Mouse (Mus musculus) embryonic facial prominence, embryonic 12.5 days (tissue): ENCODE measurements around the gene Rtn4. TPM values are rescaled to one million over a fixed set of nuclear protein-coding genes. Genes with fewer than 3 reads are reported as not detected.

Source experiments
- ATAC-seq: fragments of 200-750 bp; cut with Nextera tagmentation; 2 replicates; pipeline ENCODE4 v1.8.0; 2017; ENCODE audit not compliant: insufficient number of reproducible peaks, insufficient read depth, low FRiP score, low TSS enrichment
- H3K27ac ChIP-seq: fragments of 300-500 bp; sonication (generic); 2 replicates; pipeline ENCODE4 v1.5.1; 2016; ENCODE audit warnings: mild to moderate bottlenecking
- H3K27me3 ChIP-seq: fragments of 300-500 bp; sonication (generic); 2 replicates; pipeline ENCODE4 v1.6.1; 2016; ENCODE audit warnings: mild to moderate bottlenecking, moderate library complexity
- H3K36me3 ChIP-seq: fragments of 300-500 bp; sonication (generic); 2 replicates; pipeline ENCODE4 v1.6.1; 2016; ENCODE audit warnings: mild to moderate bottlenecking
- H3K4me1 ChIP-seq: fragments of 300-500 bp; sonication (generic); 2 replicates; pipeline ENCODE4 v1.6.1; 2016
- H3K4me2 ChIP-seq: fragments of 300-500 bp; sonication (generic); replicated peaks from 2 replicates; pipeline ENCODE4 v1.6.1; 2016; ENCODE audit warnings: mild to moderate bottlenecking, moderate library complexity
- H3K4me3 ChIP-seq: fragments of 300-500 bp; sonication (generic); 2 replicates; pipeline ENCODE4 v1.5.1; 2016; ENCODE audit warnings: mild to moderate bottlenecking
- H3K9ac ChIP-seq: fragments of 300-500 bp; sonication (generic); 2 replicates; pipeline ENCODE4 v1.6.1; 2016; ENCODE audit warnings: mild to moderate bottlenecking, moderate library complexity
- H3K9me3 ChIP-seq: fragments of 300-500 bp; sonication (generic); 2 replicates; pipeline ENCODE4 v1.6.1; 2016; ENCODE audit warnings: mild to moderate bottlenecking, moderate library complexity
- WGBS: fragments of 180-500 bp; shearing (Covaris S2); methylation state at CpG from one replicate; pipeline ENCODE4 v1.1.7; 2016; 5-methylcytosine and 5-hydroxymethylcytosine counted together
- polyA plus RNA-seq: library from polyadenylated mRNA; unstranded; fragments of >200 nt; fragmentation: Nextera tagmentation; extraction: Ambion mirVana; gene quantifications from 2 replicates; pipeline ENCODE4 v1.2.1, GENCODE M21; 2016

Gene Rtn4
- polyA plus RNA-seq, 1 experiment from 2014 or later: 92.4 TPM

DNA sequence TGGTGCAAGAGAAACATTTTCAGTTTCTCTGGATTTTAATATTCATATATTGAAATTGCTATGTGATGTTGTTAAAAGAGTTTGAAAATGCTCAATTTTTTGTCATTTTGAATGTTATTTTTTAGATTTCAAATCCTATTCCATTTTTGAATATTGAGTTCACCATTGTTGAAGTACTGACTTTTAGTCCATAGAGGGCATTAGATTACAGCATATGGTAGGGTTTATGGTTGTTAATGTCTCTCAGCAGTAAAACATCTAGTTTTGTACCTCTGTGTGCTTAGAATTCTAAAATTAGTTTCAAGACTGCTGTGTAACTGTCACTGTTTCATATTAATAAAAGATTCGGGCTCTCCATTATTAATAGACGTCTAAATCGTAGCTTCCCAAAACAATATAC lies 22.8 kb downstream of the Rtn4 start:
- H3K4me2 ChIP-seq: no peak overlapping the region
- no peaks in the 10 kb centered on the region for H3K9me3 ChIP-seq
- H3K9ac ChIP-seq: no peak overlapping the region
- ATAC-seq: no peak
- WGBS: 89% methylated on average over 3 of the region's 3 CpGs
- peaks cover 8% of the 10 kb centered on the region for H3K4me1 ChIP-seq
- H3K36me3 ChIP-seq: peaks cover 7% of the 10 kb centered on the region
- no peak overlapping the region for H3K4me3 ChIP-seq
- no peak overlapping the region for H3K27ac ChIP-seq
- no peaks in the 10 kb centered on the region for H3K27me3 ChIP-seq

DNA sequence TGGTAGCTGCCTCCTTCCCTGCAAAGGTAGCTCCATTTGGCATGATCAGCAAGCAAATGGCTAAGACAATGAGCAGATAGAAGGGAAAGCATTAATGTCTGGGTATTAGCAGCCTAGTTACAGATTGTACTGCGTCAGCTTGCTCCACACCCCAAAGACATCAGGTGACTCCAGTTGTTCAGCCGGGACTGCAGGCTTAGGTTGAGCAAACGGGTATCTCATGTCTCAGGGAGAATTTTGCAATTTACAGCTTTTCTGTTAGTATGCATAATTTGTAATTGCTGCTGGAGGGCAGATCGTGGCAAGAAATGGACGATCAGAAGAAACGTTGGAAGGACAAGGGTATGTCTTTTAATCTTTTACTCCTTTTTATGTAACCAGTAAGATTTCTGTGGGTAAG lies 25.8 kb downstream of the Rtn4 start:
- H3K9ac ChIP-seq: no peak overlapping the region
- 37% methylated on average over 6 of the region's 6 CpGs for WGBS
- H3K9me3 ChIP-seq: no peaks in the 10 kb centered on the region
- H3K27ac ChIP-seq: peak overlapping the region; percentile 54
- H3K36me3 ChIP-seq: no peaks in the 10 kb centered on the region
- no peak overlapping the region for H3K4me3 ChIP-seq
- H3K4me1 ChIP-seq: peaks cover 8% of the 10 kb centered on the region
- no peak for ATAC-seq
- H3K4me2 ChIP-seq: 0 out of 2 replicates have a peak overlapping the region, but pooled peaks have one; percentile 5
- no peaks in the 10 kb centered on the region for H3K27me3 ChIP-seq

DNA sequence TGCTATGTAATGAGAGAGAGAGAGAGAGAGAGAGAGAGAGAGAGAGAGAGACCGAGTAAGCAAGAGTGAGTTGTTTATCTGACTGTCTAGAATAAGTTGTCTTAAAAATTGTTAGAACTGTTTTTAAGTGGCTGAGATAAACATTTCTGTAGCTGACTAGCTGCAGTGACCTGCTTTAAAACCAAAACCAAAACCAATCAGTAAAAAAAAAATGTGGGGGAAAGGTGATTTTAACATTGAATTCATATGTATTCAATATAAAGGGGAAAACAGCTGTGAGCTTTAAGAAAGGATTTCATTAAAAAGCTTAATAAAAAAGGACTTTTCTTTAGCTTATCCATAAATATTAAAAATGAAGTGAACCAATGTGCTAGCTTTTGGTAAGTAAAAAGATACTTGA lies 26.9 kb downstream of the Rtn4 start:
- H3K4me3 ChIP-seq: no peak overlapping the region
- ATAC-seq: no peak
- 68% methylated on average over 1 of the region's 1 CpGs for WGBS

DNA sequence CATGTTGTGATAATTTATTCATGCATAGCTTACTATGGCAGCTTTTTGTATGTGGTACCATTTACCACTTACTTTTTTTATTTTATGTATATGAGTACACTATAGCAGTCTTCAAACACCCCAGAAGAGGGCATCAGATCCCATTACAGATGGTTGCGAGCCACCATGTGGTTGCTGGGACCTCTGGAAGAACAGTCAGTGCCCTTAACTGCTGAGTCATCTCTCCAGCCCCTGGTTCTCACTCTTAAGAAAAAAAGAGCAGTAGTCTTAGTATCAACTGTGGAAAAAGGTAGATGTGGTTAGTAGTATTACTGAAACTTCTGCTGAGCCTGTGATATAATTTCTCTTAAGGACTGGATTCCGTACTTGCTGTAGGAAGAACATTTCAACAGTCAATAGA lies 31.5 kb downstream of the Rtn4 start:
- Histone ChIP-seq H3K4me1 (no peaks in the 10 kb centered on the region), H3K9ac (no peak overlapping the region), H3K36me3 (no peaks in the 10 kb centered on the region), H3K9me3 (no peaks in the 10 kb centered on the region), H3K27me3 (no peaks in the 10 kb centered on the region), H3K4me2 (no peak overlapping the region), H3K27ac (no peak overlapping the region), H3K4me3 (no peak overlapping the region)
- no peak for ATAC-seq
- WGBS: 90% methylated on average over 2 of the region's 2 CpGs

More for the DNA sequence above, 26.9 kb downstream of the Rtn4 start:
- Histone ChIP-seq H3K9me3 (no peaks in the 10 kb centered on the region), H3K36me3 (no peaks in the 10 kb centered on the region), H3K9ac (no peak overlapping the region), H3K27ac (no peak overlapping the region), H3K4me1 (peaks cover 8% of the 10 kb centered on the region), H3K27me3 (no peaks in the 10 kb centered on the region), H3K4me2 (no peak overlapping the region)

DNA sequence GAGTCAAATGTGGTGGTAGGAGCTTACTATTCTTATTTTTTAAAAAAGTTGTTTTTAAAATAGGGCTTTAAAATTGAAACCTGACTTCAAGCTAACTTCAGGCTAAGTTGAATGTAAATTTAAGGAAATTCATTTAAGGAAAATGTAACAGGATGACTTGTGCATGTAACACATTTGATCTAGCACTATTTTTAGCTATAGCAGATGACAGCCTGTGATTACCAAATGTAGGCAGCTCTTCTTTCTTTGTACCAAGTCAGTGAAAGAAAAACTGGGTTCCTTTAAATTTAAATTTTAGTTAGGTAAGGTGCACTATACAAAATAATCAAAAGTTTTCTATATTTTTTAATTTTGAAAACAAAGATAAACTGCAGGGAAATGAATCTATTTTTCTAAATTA lies 32.4 kb downstream of the Rtn4 start:
- Histone ChIP-seq H3K4me2 (no peak overlapping the region), H3K9ac (no peak overlapping the region), H3K9me3 (no peaks in the 10 kb centered on the region), H3K36me3 (no peaks in the 10 kb centered on the region), H3K27me3 (no peaks in the 10 kb centered on the region), H3K27ac (no peak overlapping the region), H3K4me3 (no peak overlapping the region), H3K4me1 (no peaks in the 10 kb centered on the region)
- ATAC-seq: no peak

DNA sequence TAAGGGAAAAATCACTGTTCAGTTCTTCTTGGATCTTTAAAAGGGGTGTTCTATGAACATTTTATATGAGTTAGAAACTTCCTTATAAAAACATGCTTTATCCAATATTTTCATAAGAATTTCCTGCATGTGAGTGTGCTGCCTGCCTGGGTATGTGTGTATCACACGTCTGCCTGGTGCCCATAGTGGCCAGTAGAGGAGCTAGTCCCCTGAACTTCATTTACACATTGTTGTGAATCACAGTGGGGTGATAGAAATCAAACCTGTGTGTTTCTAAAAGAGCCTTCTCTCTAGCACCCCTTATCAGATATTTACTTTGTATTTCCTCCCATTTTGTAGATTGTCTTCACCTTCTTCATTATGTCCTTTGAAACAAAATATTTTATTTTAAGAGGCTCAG lies 32.9 kb downstream of the Rtn4 start:
- Histone ChIP-seq H3K4me1 (no peaks in the 10 kb centered on the region), H3K36me3 (no peaks in the 10 kb centered on the region), H3K27ac (no peak overlapping the region), H3K27me3 (no peaks in the 10 kb centered on the region), H3K9me3 (no peaks in the 10 kb centered on the region), H3K9ac (no peak overlapping the region), H3K4me3 (no peak overlapping the region), H3K4me2 (no peak overlapping the region)
- no peak for ATAC-seq
- WGBS: 70% methylated on average over 1 of the region's 1 CpGs

DNA sequence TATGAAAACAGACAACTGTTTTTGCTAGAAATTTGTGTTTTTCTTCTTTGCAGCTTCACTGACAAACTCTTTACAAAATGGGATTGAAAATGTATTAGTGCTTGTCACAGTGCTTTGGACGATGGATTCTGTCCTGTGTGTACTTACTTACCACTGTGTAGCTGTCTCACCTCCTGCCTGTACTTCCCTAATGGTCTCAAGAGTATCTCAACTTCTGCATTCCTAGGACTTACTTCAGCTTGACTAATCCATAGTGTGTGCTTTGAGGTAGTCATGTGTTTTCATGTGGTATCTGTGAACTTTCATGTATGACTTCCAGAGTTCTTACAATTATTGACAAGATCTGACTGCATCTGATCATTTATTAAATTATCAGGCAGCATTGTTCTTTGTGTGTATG lies 35.2 kb downstream of the Rtn4 start:
- no peaks in the 10 kb centered on the region for H3K4me1 ChIP-seq
- H3K27ac ChIP-seq: no peak overlapping the region
- H3K27me3 ChIP-seq: no peaks in the 10 kb centered on the region
- H3K36me3 ChIP-seq: no peaks in the 10 kb centered on the region
- no peak overlapping the region for H3K4me3 ChIP-seq
- 74% methylated on average over 1 of the region's 1 CpGs for WGBS
- no peak overlapping the region for H3K4me2 ChIP-seq
- no peak overlapping the region for H3K9ac ChIP-seq
- H3K9me3 ChIP-seq: no peaks in the 10 kb centered on the region
- no peak for ATAC-seq

DNA sequence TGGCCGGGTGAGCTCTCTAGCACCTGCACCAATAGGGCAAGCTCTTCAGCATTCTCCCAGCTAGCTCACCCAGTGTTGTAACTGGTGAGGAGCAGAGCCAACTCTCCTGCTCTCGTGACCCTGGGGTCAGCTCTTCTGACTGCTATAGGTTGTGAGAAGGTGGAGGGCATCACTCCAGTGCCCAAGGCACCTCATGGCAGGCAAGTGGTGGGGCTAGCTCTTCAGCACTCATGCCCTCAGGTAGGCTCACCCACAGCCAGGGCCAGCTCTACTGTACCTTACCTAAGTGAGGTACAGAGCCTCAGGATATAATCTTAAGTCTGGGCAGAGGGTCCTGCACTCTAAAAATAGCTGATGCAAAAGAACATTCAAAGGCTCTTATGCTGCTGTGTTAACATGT lies 47.0 kb downstream of the Rtn4 start:
- Histone ChIP-seq H3K4me3 (no peak overlapping the region), H3K36me3 (peaks cover 21% of the 10 kb centered on the region), H3K4me2 (no peak overlapping the region), H3K9ac (no peak overlapping the region), H3K27me3 (no peaks in the 10 kb centered on the region), H3K9me3 (no peaks in the 10 kb centered on the region), H3K27ac (no peak overlapping the region), H3K4me1 (no peaks in the 10 kb centered on the region)
- 98% methylated on average over 2 of the region's 2 CpGs for WGBS
- no peak for ATAC-seq

DNA sequence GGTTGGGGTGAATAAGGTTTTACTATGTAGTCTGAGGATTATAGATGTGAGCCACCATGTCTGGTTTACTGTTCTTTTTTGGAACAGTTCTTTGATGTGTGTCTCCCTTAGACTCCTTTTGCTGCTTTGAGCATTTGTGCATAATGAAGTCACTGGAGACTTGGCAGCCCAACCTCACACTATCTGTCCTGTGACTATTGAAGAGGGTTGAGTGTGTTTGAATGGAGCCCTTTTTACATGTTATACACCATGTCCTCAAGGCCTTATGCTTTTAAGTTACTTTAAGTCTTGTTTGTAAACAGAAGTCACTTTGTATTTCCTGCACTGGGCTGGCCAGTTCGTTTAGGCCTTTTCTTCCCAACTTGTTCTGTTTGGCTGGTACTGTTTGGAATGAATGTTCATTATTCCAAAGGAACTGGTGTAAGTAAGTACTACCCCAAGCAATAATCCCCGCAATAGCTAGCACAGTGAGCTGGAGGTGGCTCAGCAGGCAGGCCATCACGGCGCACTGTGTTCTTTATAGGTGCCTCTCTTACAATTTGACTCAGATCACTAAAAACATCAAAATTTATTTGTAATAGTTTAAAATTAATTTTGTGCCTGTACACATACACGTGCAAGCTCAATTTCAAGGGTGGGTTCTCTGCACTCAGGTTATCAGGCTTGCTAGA lies 52.1 kb downstream of the Rtn4 start:
- no peak overlapping the region for H3K27ac ChIP-seq
- no peak for ATAC-seq
- no peak overlapping the region for H3K9ac ChIP-seq
- H3K4me3 ChIP-seq: no peak overlapping the region
- WGBS: 92% methylated on average over 5 of the region's 5 CpGs
- no peak overlapping the region for H3K4me2 ChIP-seq
- H3K36me3 ChIP-seq: peaks cover 32% of the 10 kb centered on the region
- H3K27me3 ChIP-seq: no peaks in the 10 kb centered on the region
- no peaks in the 10 kb centered on the region for H3K4me1 ChIP-seq
- H3K9me3 ChIP-seq: no peaks in the 10 kb centered on the region

DNA sequence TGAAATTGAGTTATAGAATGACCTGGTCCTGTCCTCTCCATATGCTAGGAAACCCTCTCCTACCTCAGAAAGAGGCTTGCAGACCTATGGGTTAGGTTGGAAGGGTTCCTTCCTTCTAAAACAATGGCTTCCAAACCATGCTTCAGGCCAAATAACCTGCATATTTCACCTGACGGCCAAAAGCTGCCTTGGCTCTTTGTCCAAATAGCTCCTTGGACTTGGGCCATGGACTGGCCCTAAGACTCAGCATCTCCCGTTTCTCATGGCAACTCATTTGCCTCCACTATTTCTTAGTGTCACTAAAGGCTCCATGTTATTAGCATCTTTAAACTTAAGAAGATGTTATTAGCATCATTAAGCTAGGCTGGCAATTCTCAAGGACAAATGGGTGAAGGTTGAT lies 52.8 kb downstream of the Rtn4 start:
- no peak for ATAC-seq
- Histone ChIP-seq H3K27ac (no peak overlapping the region), H3K9me3 (no peaks in the 10 kb centered on the region), H3K4me1 (no peaks in the 10 kb centered on the region), H3K36me3 (peaks cover 32% of the 10 kb centered on the region), H3K27me3 (no peaks in the 10 kb centered on the region), H3K9ac (no peak overlapping the region), H3K4me2 (no peak overlapping the region), H3K4me3 (no peak overlapping the region)
- WGBS: 86% methylated on average over 2 of the region's 2 CpGs

DNA sequence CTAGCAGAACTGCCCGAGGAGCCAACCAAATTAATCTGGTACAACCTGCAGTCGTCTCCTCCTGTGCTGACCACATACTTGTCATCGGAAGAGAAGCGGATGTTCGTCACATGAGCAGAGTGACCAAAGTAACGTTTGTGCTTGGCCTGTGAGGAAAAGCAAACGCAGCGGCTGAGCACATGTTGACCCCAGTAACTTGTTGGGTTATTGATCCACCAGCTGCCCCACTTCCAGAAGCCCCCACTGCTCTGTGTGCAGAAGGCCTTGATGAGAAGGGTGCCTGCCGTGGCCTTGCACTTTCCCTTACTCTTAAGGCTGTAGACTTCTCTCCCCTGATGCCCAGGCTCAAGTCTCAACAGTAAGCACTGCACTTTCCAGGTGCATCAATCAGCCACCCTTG lies 53.5 kb downstream of the Rtn4 start:
- no peaks in the 10 kb centered on the region for H3K9me3 ChIP-seq
- H3K27me3 ChIP-seq: no peaks in the 10 kb centered on the region
- ATAC-seq: no peak
- no peak overlapping the region for H3K4me2 ChIP-seq
- no peaks in the 10 kb centered on the region for H3K4me1 ChIP-seq
- H3K9ac ChIP-seq: no peak overlapping the region
- WGBS: 91% methylated on average over 9 of the region's 9 CpGs
- H3K4me3 ChIP-seq: no peak overlapping the region
- peaks cover 32% of the 10 kb centered on the region for H3K36me3 ChIP-seq
- no peak overlapping the region for H3K27ac ChIP-seq

DNA sequence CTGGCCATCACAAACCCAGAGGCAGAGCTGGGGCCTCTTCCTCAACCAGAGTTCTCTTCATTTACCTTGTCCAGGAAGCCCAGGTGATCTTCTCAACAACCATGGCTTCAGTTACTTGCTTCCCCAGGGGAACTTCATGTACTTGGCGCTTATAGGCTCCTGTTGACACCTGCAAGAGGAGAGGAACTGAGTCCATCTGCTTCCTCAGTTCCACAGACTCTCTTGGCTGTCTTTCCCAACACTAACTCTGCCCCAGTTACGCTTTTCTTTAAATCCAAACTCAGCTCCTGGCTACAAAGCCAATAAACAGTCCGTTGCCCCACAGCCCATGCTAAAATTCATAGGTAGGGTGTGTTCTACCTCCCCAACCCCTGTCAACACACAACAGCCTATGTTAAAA lies 54.6 kb downstream of the Rtn4 start:
- Histone ChIP-seq H3K4me1 (no peaks in the 10 kb centered on the region), H3K9ac (no peak overlapping the region), H3K27me3 (no peaks in the 10 kb centered on the region), H3K27ac (no peak overlapping the region), H3K4me2 (no peak overlapping the region), H3K4me3 (no peak overlapping the region), H3K36me3 (peaks cover 26% of the 10 kb centered on the region), H3K9me3 (no peaks in the 10 kb centered on the region)
- WGBS: 92% methylated on average over 3 of the region's 3 CpGs
- no peak for ATAC-seq

DNA sequence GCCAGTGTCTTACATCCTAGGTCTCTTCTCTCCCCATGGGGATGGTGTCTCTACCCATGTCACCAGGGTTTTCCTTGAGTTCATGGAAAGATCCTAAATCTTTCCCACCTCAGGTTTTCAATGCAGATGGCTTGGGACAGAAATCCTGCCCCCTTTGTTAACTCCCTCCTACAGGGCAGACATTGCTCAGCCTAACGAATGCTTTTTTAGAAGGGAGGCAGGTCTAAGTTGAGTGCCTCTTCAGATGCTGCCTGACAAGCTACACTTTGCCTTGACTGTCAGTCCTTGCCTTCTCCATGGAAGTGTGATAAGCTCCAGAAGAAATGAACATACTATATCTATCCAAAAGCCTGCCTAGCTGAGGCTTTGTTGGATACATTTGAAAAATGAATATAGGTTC lies 55.1 kb downstream of the Rtn4 start:
- WGBS: 85% methylated on average over 1 of the region's 1 CpGs
- no peak overlapping the region for H3K9ac ChIP-seq
- peaks cover 26% of the 10 kb centered on the region for H3K36me3 ChIP-seq
- no peak overlapping the region for H3K4me3 ChIP-seq
- H3K4me1 ChIP-seq: no peaks in the 10 kb centered on the region
- no peak overlapping the region for H3K4me2 ChIP-seq
- H3K27ac ChIP-seq: no peak overlapping the region
- H3K27me3 ChIP-seq: no peaks in the 10 kb centered on the region
- no peak for ATAC-seq
- no peaks in the 10 kb centered on the region for H3K9me3 ChIP-seq
